Mouse (Mus musculus): ENCODE results near the gene Ttc7b.

DNA sequence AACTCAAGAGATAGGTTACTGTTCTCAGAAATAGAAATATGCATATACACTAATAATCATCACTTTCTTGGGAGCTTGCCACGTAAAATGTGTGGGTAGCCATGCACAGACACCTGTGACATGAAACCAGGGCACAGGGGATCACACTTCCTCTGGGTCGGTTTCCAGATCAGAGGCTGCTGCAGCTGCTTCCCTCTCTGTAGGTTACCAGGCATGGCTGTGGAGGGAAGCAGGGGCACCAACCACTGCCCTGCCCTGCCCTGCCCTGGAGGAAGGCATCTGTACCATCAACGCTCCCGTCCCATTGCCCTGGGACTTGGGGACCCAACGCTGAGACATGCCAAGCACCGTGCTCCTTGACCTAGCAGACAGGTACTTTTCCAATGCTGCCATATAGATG is 188.8 kb downstream of the Ttc7b start:
- TF ChIP-seq CTCF (IDR thresholded peaks at IDR 0.05; ENCODE audit: low read depth) (no peak), EP300 (optimal IDR thresholded peaks at IDR 0.05) (no peak)
